Mouse (Mus musculus): ENCODE results near the gene Apom.
A peak's percentile ranks its signal among the peaks of the same experiment; 100 is the strongest.
"Not testable (repeated sequence)": the region's sequence is repeated elsewhere in the genome, so short reads cannot be mapped to it uniquely, and the experiment has no call there.

Gene Apom

DNA sequence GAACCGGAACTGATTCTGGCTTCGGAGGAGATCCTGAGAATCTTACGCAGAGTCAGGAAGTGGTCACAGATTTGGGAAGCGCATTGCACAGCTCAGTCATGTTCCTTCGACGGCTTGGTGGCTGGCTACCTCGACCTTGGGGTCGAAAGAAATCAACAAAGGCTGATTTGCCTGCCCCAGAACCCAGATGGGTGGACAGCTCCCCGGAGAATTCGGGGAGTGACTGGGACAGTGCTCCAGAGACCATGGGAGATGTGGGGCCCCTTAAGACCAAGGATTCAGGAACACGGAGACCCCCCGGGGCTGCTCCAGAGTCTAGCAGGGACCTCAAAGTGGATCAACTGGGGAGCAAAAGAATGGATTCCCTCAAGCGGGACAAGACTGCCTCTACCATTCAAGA lies 4.8 kb downstream of the Apom start:
- DNase-seq (ENCODE audit: low spot score), result no peak

GRCm38 (mm10) chr17:35126206-35126611 lies 5.6 kb downstream of the Apom start, which contains the start of gene D17H6S53E:
D17H6S53E (plus strand) TSS chr17:35126373.
- DNase-seq (ENCODE audit: low spot score), result peak; percentile 81

DNA sequence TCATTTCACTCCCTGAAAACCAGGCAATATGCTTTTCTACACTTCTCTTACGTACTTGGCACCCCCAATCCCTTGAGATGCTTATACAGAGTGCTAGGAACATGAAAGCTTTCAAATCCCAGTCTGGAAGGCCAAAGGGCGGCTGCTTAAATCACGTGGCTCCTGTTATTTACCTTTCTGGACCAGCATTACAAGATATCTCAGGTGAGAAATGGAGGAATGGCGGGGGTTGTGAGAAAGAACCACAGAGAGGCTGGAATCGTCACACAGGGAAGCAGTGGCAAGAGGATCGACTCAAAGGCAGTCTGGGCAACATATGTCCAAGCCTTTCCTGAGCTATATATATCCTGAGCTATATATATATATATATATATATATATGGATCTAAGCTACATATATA lies 6.3 kb downstream of the Apom start:
- no peak for DNase-seq (ENCODE audit: low spot score)

- no peak for DNase-seq (ENCODE audit: low spot score)
Measured at GRCm38 (mm10) chr17:35125081-35125480, 6.8 kb downstream of the Apom start.

- not testable (repeated sequence) for DNase-seq (ENCODE audit: low spot score)
Measured at GRCm38 (mm10) chr17:35124261-35124896, 7.5 kb downstream of the Apom start.

GRCm38 (mm10) chr17:35123287-35123686 lies 8.6 kb downstream of the Apom start:
- not testable (repeated sequence) for DNase-seq (ENCODE audit: low spot score)

- DNase-seq (ENCODE audit: low spot score), result peak; percentile 72
Measured at GRCm38 (mm10) chr17:35121871-35122303, 10.0 kb downstream of the Apom start, which contains the start of gene Csnk2b. Csnk2b (minus strand) TSS chr17:35122053.

- peak; percentile 97 for DNase-seq (ENCODE audit: low spot score)
Measured at GRCm38 (mm10) chr17:35121143-35121799, 10.6 kb downstream of the Apom start, which contains the start of gene Gpank1. Gpank1 (plus strand) TSS chr17:35121455.

- DNase-seq (ENCODE audit: low spot score), result no peak
Measured at GRCm38 (mm10) chr17:35120745-35121142, 11.1 kb downstream of the Apom start.

- DNase-seq (ENCODE audit: low spot score), result peak; percentile 23
Measured at GRCm38 (mm10) chr17:35115046-35116019, 16.5 kb downstream of the Apom start, which contains the start of gene Ly6g5b. Ly6g5b (minus strand) TSS chr17:35115428.

GRCm38 (mm10) chr17:35111774-35112173 lies 20.1 kb downstream of the Apom start:
- no peak for DNase-seq (ENCODE audit: low spot score)

DNA sequence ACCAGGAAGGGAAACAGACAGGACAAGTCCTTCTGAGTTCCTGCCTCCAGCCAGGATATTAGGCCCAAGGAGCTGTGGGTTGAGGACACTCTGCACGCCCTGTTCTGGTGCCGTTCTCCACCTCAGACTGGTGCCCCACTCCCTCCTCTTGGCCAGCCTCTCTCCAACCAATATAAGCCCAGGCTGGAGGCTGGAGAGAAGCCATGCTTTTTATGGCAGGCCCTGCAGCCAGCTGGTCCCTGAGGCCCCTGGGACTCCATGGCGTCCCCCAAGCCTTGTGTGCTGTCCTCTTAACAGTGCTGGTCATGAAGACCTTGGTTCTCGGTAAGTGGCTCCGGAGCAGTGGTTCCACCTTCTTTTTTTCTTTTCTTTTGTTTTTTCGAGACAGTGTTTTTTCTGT lies 23.8 kb downstream of the Apom start, which contains the start of gene Ly6g5c:
Ly6g5c (plus strand) TSS at position 183 of the 400 bp plus-strand sequence.
- DNase-seq (ENCODE audit: low spot score), result no peak

- DNase-seq (ENCODE audit: low spot score), result no peak
Measured at GRCm38 (mm10) chr17:35106522-35106921, 25.3 kb downstream of the Apom start.

DNA sequence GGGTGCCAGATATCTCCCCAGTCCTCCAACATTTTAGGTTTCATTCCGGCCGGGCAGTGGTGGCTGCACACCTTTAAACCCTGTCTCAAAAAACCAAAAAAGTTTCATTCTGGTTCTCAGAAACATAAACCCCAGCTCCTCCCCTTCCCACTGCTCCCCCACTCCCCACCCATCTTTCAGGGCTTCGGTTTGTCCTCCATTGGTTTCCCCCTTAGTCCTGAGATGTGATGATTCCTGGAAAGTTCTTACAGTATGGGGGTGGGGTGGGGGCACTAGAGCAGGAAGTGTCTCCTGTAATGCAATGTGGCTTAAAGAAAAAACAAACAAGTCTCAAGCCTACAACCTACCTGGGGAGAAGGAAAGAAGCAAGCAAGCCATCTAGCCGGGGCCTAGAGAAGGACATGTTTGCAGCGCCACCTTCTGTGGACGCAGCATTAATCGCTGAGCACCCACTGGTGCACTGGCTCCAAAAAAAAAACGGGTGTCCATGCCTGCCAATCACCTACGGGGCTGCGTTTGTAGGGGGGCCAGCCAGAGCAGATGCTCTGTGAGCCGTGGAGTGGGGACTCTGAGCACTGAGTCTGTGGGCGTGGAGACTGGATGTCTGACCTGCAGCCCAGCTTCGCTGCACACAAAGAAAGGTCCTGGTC lies 26.0 kb downstream of the Apom start:
- DNase-seq (ENCODE audit: low spot score), result peak; percentile 65

DNA sequence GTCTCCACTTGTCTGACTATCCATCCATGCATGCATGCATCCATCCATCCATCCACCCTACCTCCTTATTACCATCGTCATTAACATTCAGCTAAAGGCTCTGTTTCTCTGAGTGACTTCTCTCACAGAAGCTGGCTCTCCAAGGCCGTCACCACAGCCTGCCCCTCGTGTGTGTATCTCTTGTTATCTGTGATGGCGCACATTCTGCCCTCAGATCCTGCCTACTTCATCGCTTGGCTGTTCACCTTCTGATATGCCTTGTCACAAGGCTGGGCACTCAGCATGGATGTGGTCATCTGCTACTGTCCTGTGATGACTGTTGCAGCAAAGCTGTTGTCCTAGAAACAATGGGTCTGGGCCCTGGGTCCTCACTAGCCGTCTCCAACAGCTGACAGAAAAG lies 27.1 kb downstream of the Apom start:
- DNase-seq (ENCODE audit: low spot score), result no peak

DNA sequence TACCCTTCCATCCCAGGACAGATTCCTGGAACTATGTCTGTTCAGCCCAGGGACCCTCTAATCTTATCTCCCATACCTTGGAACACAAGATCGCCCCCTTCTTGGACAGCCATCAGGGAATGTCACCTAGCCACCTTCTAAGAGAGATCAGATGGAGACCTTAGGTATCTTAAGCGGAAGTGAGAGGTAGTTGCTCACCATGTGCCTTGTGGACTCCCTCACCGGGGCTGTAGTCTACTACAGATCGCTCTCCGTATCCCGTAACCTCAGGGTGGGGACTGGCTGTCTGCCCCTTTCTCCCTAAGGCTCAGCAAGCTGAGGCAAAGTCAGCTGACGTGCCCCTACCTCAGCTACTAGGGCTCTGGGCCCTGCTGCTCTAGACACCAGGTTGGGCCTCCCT lies 27.8 kb downstream of the Apom start:
- DNase-seq (ENCODE audit: low spot score), result no peak

GRCm38 (mm10) chr17:35103221-35103690 lies 28.6 kb downstream of the Apom start:
- no peak for DNase-seq (ENCODE audit: low spot score)

DNA sequence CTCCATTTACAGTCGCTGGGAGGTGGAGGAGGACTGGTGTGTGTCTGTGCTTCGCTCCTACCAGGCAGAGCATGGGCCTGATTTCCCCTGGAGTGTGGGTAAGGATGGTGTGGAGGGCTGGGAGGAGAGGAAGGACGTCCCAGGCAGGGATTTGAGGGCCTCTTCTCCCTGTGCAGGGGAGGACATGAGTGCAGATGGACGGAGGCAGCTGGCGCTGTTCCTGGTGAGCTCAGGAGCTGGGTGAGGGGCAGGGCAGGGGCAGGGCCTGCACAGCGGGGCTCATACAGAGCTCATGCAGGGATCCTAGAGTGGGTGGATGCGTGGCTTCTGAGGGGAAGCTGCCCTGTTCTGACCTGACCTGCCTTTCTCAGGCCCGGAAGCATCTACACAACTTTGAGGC lies 29.6 kb downstream of the Apom start:
- no peak for DNase-seq (ENCODE audit: low spot score)

- DNase-seq (ENCODE audit: low spot score), result no peak
Measured at GRCm38 (mm10) chr17:35101161-35101560, 30.7 kb downstream of the Apom start.

DNA sequence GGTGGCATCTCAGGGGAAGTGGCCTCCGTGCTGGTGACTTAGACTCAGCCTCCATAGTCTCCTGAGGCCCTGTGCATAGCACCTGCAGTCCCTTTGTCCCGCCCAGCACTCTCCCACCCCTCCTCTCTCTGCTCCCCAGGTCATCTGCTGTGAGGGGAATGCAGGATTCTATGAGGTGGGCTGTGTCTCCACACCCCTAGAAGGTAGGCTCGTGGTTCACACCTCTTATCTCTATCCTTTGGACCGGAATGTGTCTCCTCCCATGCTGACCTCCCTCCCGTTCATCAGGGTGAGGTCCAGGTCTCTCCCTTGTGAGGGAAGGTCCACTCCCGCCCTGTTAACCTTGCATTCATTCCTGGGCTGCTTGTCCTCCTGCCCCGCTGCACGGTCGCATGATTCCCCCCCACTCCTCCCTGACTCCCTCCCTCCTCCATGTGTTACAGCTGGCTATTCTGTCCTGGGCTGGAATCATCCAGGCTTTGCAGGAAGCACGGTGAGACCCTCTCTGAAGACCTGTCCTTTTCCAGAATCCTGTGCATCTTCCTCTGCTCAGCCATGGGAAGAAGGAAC lies 31.6 kb downstream of the Apom start:
- no peak for DNase-seq (ENCODE audit: low spot score)

DNA sequence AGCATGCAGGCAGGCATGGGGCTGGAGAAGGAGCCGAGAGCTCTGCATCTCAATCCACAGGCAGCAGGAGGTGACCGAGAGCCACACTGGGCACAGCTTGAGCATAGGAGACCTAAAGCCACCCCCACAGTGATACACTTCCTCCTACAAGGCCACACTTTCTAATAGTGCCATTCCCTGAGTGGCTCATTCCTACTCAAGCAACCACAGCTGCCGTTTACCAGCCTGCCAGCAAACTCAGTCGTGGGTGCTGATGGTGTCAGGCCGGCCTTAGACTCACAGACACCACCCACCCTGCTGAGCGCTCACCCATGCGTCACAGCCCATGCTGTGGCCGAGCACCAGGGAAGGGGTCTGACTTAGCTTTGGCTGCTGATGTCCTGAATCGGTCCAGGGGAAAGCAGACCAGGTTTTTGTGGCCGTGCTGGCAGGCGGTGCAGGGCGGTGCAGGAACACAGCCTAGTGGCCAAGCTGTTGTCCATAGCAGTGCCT lies 34.6 kb downstream of the Apom start:
- DNase-seq (ENCODE audit: low spot score), result no peak
